Mouse (Mus musculus): ENCODE data around the gene Herc3.

The Herc3 gene

DNA sequence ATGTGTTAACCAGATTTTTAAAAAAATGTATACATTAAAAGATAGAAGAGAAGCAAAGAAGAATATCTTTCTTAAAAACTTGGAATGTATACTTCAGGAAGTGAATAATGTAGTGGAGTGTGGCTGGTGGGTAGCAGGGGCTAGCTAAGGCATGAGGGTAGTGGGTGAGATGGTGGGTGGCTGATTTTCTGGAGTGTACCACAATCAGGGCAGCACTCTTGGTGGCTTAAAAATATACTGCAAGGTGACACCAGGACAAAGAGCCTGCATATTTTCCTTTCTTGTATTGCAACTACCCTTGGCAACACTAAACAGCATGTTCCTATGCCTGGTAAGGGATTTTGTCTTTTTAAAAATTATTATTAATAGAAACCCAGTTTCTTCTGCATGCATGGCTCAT, 133.3 kb downstream of the Herc3 start:
- in situ Hi-C loops (cut with MboI, MseI), result no loop called here

DNA sequence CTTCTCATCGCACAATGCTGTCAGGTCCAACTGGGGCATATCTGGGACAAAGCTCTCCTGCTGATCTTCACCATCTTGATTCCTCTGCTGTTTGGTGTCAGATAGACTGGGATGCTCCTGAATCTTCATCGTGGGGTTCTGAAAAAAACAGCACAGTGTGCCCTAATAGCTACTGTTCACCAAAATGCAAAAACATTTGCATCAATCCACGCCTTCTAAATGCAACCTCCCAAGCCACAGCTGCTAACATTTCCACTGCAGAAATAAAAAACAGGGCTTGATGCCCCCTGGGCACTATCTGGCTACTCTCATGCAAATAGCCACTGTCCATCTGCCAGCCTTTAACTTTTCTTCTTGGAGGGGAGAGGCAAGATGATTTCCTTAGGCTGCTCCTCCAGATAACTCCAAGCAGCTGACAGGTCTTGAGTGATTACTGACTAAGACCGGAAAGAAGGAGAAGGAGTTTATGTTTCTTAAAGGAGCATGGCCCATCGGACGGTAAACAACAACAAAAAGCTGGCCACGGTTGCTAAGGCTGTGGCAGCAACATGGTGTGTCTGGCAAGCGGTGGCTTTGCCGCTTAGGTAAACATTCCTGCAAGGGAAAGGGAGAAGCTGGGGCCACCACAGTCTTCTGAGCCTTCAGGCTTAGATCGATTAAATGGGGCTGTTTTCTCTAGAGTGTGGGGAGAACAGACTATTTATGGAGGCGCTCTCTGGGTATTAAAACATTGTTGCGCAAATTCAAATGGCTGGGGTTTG, 134.0 kb downstream of the Herc3 start:
- in situ Hi-C loops (cut with MboI, MseI), result no loop called here

DNA sequence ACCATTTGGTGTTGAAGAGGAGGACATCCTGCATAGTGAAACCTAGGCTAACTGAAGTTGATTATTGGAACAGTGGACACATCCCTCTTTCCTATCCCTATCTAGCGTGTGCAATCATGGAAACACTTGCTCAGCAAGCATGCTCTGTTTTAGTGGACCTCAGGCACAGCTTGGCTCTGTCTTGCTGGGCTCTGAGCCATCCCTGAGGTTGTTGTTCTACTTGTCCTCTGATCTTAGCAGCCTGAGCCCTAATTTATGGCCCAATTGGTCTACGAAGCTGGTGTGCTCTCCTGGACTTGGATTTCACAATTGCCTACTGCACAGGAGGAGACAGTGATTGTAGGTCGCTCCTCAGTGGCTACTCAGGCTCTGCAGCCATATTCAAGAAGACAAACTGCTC, 137.0 kb downstream of the Herc3 start:
- in situ Hi-C loops (cut with MboI, MseI), result no loop called here
